Comparison of ENCODE assay signal across 24 mouse cellular contexts in genomic region chr17:71336421-71336820, GRCm38 (mm10). TPM values are rescaled to one million over a fixed set of nuclear protein-coding genes. Genes with fewer than 3 reads are reported as not detected.
DNase-seq lines count a peak whose midpoint lies in the region; ATAC-seq and TF ChIP-seq lines count a peak whose summit lies in the region.
"Had no signal": no experiment of that assay in that cellular context is flagged by ENCODE, and none has a peak within 500 bp of the region (broad histone marks: within the 10 kb centered on the region; RNA-seq: fewer than 3 reads in every experiment).

No protein-coding gene starts in this region.

- no peak for TF ChIP-seq CTCF in stomach, postnatal 0 days (IDR thresholded peaks at IDR 0.05; ENCODE audit: low read depth)

- peak; percentile 11 for DNase-seq in embryo, embryonic 10 days (ENCODE audit: low spot score)
- no peak for DNase-seq in embryo, embryonic 9.5 days (ENCODE audit: extremely low spot score)
- DNase-seq in kidney, postnatal 14 days: no peak
- DNase-seq in stomach, postnatal 0 days (ENCODE audit: low spot score): no peak
- DNase-seq: adrenal gland, adult 8-10 months; cerebellum, adult 8-10 months; gastrocnemius, postnatal 36 days; kidney, postnatal 36 days; liver, postnatal 0 days; right cerebral cortex, postnatal 25 days; thymus, adult 2 months had no signal

- 37% methylated on average over 8 of the region's 8 CpGs for WGBS in kidney, embryonic 14.5 days
- WGBS in stomach, embryonic 14.5 days: 33% methylated on average over 8 of the region's 8 CpGs
- 45% methylated on average over 8 of the region's 8 CpGs for WGBS in stomach, postnatal 0 days
- WGBS in forebrain, embryonic 13.5 days: 83% methylated on average over 8 of the region's 8 CpGs

- no peak overlapping the region for H3K9ac ChIP-seq in kidney, embryonic 14.5 days (ENCODE audit: low read depth, low read length)
- H3K9ac ChIP-seq in stomach, embryonic 14.5 days (replicated peaks; ENCODE audit: low read depth, low read length): no peak overlapping the region
- H3K9ac ChIP-seq in stomach, postnatal 0 days (ENCODE audit: low read length): no peak overlapping the region
- H3K9ac ChIP-seq in forebrain, embryonic 13.5 days: no peak overlapping the region
- H3K9ac ChIP-seq: embryonic facial prominence, embryonic 13.5 days; hindbrain, embryonic 15.5 days; liver, postnatal 0 days; midbrain, embryonic 15.5 days; neural tube, embryonic 15.5 days; stomach, embryonic 15.5 days had no signal

- TF ChIP-seq EP300 in stomach, postnatal 0 days (optimal IDR thresholded peaks at IDR 0.05): no peak

- peak; percentile 50; the same call in 1 of the 2 replicates for ATAC-seq in kidney, embryonic 14.5 days (ENCODE audit: low FRiP score, low TSS enrichment)
- ATAC-seq in stomach, embryonic 14.5 days (ENCODE audit: insufficient number of reproducible peaks, insufficient read depth, low FRiP score, low read depth): 0 out of 2 replicates have a peak, but pooled peaks have one; percentile 6
- ATAC-seq in stomach, postnatal 0 days (ENCODE audit: low FRiP score, low TSS enrichment): no peak
- ATAC-seq in granulocyte monocyte progenitor cell, adult 5-6 weeks (replicated peaks; ENCODE audit: poor library complexity, severe bottlenecking): no peak
- no peak for ATAC-seq in forebrain, embryonic 13.5 days
- ATAC-seq: forebrain, embryonic 16.5 days; intestine, postnatal 0 days; liver, postnatal 0 days; midbrain, embryonic 15.5 days; Patski had no signal

- H3K9me3 ChIP-seq in kidney, embryonic 14.5 days (ENCODE audit: control insufficient read depth, low read length): no peaks in the 10 kb centered on the region
- H3K9me3 ChIP-seq in stomach, embryonic 14.5 days (ENCODE audit: control insufficient read depth, low read depth, low read length): no peaks in the 10 kb centered on the region
- H3K9me3 ChIP-seq in stomach, postnatal 0 days (ENCODE audit: control insufficient read depth, low read length): no peaks in the 10 kb centered on the region
- H3K9me3 ChIP-seq in forebrain, embryonic 13.5 days (replicated peaks): no peaks in the 10 kb centered on the region
- H3K9me3 ChIP-seq: embryonic facial prominence, embryonic 13.5 days; hindbrain, embryonic 15.5 days; megakaryocyte, embryonic 14.5 days; midbrain, embryonic 15.5 days; neural tube, embryonic 15.5 days; stomach, embryonic 15.5 days had no signal

- H3K27me3 ChIP-seq in kidney, embryonic 14.5 days (ENCODE audit: control insufficient read depth, insufficient read depth, low read length): no peaks in the 10 kb centered on the region
- no peaks in the 10 kb centered on the region for H3K27me3 ChIP-seq in stomach, embryonic 14.5 days (ENCODE audit: control insufficient read depth, insufficient read depth, low read length)
- H3K27me3 ChIP-seq in stomach, postnatal 0 days (ENCODE audit: control insufficient read depth, insufficient read depth, low read length): no peaks in the 10 kb centered on the region
- no peaks in the 10 kb centered on the region for H3K27me3 ChIP-seq in forebrain, embryonic 13.5 days
- H3K27me3 ChIP-seq: embryonic facial prominence, embryonic 13.5 days; hindbrain, embryonic 15.5 days; midbrain, embryonic 15.5 days; neural tube, embryonic 15.5 days; Patski; stomach, embryonic 15.5 days had no signal

- no peak overlapping the region for H3K4me2 ChIP-seq in kidney, embryonic 14.5 days (replicated peaks; ENCODE audit: low read depth, low read length)
- H3K4me2 ChIP-seq in stomach, embryonic 14.5 days (replicated peaks; ENCODE audit: low read depth, low read length): no peak overlapping the region
- H3K4me2 ChIP-seq in stomach, postnatal 0 days (replicated peaks; ENCODE audit: low read depth): no peak overlapping the region
- no peak overlapping the region for H3K4me2 ChIP-seq in forebrain, embryonic 13.5 days
- H3K4me2 ChIP-seq: embryonic facial prominence, embryonic 13.5 days; hindbrain, embryonic 15.5 days; midbrain, embryonic 15.5 days; neural tube, embryonic 15.5 days; stomach, embryonic 15.5 days had no signal

- no peak overlapping the region for H3K4me3 ChIP-seq in kidney, embryonic 14.5 days (ENCODE audit: low read length)
- no peak overlapping the region for H3K4me3 ChIP-seq in stomach, embryonic 14.5 days (ENCODE audit: low read depth, low read length)
- no peak overlapping the region for H3K4me3 ChIP-seq in stomach, postnatal 0 days (ENCODE audit: low read depth, low read length)
- no peak overlapping the region for H3K4me3 ChIP-seq in forebrain, embryonic 13.5 days
- H3K4me3 ChIP-seq: embryonic facial prominence, embryonic 13.5 days; hindbrain, embryonic 15.5 days; megakaryocyte, embryonic 14.5 days; midbrain, embryonic 15.5 days; neural tube, embryonic 15.5 days; stomach, embryonic 15.5 days had no signal

- no peaks in the 10 kb centered on the region for H3K36me3 ChIP-seq in kidney, embryonic 14.5 days (ENCODE audit: control insufficient read depth, insufficient read depth, low read length)
- H3K36me3 ChIP-seq in stomach, embryonic 14.5 days (ENCODE audit: control insufficient read depth, insufficient read depth, low read length): no peaks in the 10 kb centered on the region
- H3K36me3 ChIP-seq in stomach, postnatal 0 days (ENCODE audit: control insufficient read depth, insufficient read depth, low read length): no peaks in the 10 kb centered on the region
- peaks cover 5% of the 10 kb centered on the region; the same call in 1 of the 2 replicates for H3K36me3 ChIP-seq in forebrain, embryonic 13.5 days (ENCODE audit: poor library complexity, severe bottlenecking)
- H3K36me3 ChIP-seq: hindbrain, embryonic 15.5 days; midbrain, embryonic 15.5 days; neural tube, embryonic 15.5 days; stomach, embryonic 15.5 days had no signal

- no peak overlapping the region for H3K27ac ChIP-seq in kidney, embryonic 14.5 days (ENCODE audit: low read depth, low read length)
- H3K27ac ChIP-seq in stomach, embryonic 14.5 days (ENCODE audit: low read length): no peak overlapping the region
- no peak overlapping the region for H3K27ac ChIP-seq in stomach, postnatal 0 days (replicated peaks)
- H3K27ac ChIP-seq in forebrain, embryonic 13.5 days: no peak overlapping the region
- H3K27ac ChIP-seq: embryonic facial prominence, embryonic 13.5 days; hindbrain, embryonic 15.5 days; midbrain, embryonic 15.5 days; neural tube, embryonic 15.5 days; stomach, embryonic 15.5 days had no signal

- peaks cover 3% of the 10 kb centered on the region; the same call in 1 of the 2 replicates for H3K4me1 ChIP-seq in kidney, embryonic 14.5 days (ENCODE audit: control insufficient read depth, insufficient read depth, low read length)
- no peaks in the 10 kb centered on the region for H3K4me1 ChIP-seq in stomach, embryonic 14.5 days (ENCODE audit: control insufficient read depth, insufficient read depth, low read length)
- H3K4me1 ChIP-seq in stomach, postnatal 0 days (replicated peaks; ENCODE audit: control insufficient read depth, insufficient read depth): no peaks in the 10 kb centered on the region
- no peaks in the 10 kb centered on the region for H3K4me1 ChIP-seq in forebrain, embryonic 13.5 days
- H3K4me1 ChIP-seq: embryonic facial prominence, embryonic 13.5 days; hindbrain, embryonic 15.5 days; midbrain, embryonic 15.5 days; neural tube, embryonic 15.5 days; stomach, embryonic 15.5 days had no signal

RNA-seq across cellular contexts. Expression of gene Emilin2, which starts 24.6 kb away (rescaled TPM):
- polyA plus RNA-seq in kidney, embryonic 14.5 days (2014; fragmentation: Nextera tagmentation; extraction: Ambion mirVana): 2.0 and 2.7 TPM in 2 replicates
- polyA plus RNA-seq in stomach, embryonic 14.5 days (2014; fragmentation: Nextera tagmentation; extraction: Ambion mirVana): 1.5 and 3.0 TPM in 2 replicates
- 1.4 TPM in 2 replicates for polyA plus RNA-seq in stomach, postnatal 0 days (2015; fragmentation: Nextera tagmentation; extraction: Ambion mirVana)
- 14.3 and 19.0 TPM in 2 replicates for total RNA-seq in granulocyte monocyte progenitor cell, adult 5-6 weeks (2014; fragmentation: Nextera tagmentation)
- 25.0 and 25.8 TPM in 2 replicates for total RNA-seq in granulocyte monocyte progenitor cell, adult 5-6 weeks (2017)
- 1.5 and 2.5 TPM in 2 replicates for polyA plus RNA-seq in forebrain, embryonic 13.5 days (2015; fragmentation: Nextera tagmentation; extraction: Ambion mirVana)

Comparison
In these comparisons a context has a peak if more than half of its experiments do, and no peak if none do; other contexts are left out.
1. ATAC-seq: peak in kidney, embryonic 14.5 days (single experiment) and stomach, embryonic 14.5 days (single experiment); none in stomach, postnatal 0 days (single experiment), granulocyte monocyte progenitor cell, adult 5-6 weeks (single experiment) and forebrain, embryonic 13.5 days (single experiment).